Mouse (Mus musculus): ENCODE measurements around the gene Akap6.

The Akap6 gene

DNA sequence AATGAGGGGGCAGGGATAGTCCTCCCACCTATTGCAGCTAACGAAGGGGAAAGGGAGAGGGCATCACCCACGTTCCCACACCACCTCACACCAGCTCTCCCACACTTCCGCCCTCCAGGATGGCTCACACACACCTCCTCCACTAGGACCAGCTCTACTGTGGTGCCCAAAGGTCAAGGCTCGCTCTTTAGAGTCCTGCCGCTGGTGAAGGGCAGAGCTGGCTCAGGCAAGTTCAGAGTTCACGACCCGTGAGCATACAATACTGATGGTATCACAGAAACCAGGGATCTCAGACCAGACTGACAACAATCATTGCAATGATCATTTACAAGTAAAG lies 149.3 kb downstream of the Akap6 start:
- no peak for DNase-seq (ENCODE audit: low spot score)

DNA sequence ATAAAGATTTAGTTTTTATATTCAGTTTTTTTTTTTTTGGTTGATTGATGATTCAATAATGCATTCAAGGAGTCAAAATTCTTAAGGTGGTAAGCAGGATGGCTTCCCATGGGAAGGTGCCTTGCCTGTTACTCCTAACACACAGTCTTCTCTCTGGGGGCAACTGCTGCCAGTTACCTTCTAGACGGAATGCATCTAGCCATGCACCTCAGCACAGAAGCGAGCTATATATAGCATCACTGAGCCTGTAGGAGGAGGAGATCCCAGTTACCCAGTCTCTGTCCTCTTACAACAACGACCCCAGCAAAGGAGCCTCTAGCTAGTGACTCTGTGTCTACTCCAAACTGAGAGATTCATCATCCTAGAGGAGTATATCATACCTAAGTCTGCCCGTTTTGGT lies 150.1 kb downstream of the Akap6 start:
- no peak for DNase-seq (ENCODE audit: low spot score)

DNA sequence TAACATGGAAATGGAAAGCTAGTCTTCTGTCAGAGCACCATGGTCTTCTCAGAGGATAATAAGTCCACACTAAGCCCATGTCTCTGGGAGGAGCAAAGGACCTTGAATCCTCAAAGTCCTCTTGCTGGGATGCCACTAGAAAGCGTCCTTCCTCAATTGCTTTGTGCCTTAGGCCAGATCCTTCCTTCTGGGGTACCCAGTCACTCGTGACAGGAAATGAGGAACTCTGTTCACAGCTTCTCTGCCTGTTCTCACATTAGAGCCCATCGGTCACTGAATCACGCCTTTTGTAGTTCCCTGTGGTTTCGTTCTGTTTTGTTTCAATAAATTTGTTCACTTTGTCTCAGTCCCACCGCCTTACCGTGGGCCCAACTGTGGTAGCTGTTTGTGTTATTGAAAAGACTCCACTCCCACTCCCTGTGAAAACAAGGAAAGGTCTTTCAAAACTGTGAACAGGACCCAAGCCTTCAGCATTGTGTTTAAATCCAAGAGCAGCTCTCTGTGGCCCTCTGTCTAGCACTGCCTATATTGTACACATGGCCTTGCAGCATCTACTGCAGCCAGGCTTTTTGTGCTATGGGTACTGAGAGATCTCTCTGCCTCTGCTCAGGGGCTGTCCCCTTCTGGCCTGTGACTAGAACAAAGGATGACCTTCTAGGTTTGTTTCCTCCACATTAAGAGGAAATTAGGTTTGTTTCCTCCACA lies 151.3 kb downstream of the Akap6 start:
- no peak for DNase-seq (ENCODE audit: low spot score)

DNA sequence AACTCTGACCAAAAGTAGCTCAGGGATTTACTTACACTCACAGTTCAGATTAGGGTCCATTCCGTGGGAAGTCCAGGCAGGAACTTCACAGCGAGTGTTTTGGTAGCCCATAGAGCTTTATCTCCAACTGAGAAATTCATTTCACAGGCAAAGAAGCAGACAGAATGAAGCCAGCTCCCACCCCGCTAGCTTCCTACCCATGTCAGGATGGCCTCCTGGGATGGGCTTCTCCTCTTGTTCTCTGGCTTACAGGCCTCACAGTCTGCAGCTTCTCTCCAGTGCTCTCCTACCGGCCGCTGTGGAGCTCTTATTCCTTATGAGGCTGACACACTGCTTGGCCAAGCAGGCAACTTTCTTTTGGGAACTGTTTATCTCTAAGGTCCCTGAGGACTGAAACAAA lies 152.0 kb downstream of the Akap6 start:
- no peak for DNase-seq (ENCODE audit: low spot score)

DNA sequence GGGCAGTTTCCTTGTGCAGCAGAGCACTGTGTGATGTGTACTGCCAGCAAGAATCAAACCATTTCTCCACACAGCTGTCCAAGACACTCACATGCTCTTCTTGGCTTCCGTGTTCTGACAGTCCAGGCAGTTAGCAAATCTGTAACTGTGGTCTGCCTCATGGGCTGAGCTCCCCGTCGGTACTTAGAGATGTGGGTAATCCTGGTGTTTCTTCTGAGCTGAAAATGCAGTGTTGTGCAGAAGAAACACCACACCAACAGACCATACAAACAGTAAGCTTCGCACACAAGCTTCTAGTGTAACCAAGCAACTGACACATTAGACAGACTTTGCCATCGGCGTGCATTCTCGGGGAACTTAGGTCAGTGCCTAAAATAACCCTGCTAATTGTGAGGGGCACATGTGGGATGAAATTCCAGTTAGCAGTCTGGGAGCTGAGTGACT lies 155.1 kb downstream of the Akap6 start:
- DNase-seq (ENCODE audit: low spot score), result no peak

DNA sequence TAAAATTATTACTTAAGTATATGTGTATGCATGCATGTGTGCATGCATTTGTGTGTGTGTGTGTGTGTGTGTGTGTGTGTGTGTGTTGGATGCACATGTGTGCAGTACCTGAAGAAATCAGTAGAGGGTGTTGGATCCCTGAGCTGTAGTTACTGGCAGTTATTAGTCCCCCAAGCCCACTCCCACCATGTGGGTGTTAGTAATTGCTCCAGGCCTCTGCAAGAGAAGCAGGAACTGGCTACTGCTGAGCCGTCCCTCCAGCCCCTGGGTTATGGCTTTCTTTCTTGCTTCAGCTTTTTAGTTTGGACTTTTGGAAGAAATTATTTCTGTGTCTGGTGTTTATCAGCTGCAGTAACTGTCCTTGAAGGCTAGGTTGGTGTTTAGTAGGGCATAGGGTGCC lies 156.9 kb downstream of the Akap6 start:
- no peak for DNase-seq (ENCODE audit: low spot score)

DNA sequence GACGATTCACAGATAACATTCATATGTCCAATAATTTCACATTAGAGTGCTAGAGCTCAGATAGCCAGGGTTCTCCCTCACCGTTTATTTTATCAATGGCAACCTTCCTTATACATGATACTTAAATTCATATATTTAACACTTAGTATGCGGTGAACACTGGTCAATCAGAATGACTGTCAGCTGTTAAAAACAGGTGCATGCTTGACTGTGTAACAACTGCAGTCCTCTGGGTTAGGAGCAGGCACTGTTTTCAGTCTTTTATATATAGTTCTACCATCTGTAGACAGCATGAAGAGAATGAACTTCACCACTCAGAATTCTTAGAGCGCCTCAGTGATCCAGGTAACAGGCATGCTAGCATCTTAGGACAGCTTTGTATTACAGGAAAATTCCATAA lies 158.1 kb downstream of the Akap6 start:
- DNase-seq (ENCODE audit: low spot score), result no peak

DNA sequence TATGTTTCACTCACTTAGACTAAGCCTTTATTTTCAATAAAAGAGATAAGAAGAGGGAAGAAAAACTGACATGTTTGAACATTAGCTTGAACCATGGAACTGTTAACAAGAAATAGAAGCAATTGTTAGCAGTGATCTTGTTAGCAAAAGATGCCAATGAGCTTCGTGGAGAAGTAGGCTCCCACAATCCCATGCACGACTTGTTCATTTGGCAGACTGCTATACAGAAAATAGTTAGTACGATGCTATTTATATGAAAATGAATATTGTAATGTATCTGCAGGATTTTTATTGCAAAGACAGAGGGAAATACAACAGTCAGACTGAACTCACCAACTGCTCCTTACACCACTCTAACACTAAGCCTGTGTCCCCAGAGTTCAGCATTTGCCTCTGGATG lies 162.7 kb downstream of the Akap6 start:
- no peak for DNase-seq (ENCODE audit: low spot score)

DNA sequence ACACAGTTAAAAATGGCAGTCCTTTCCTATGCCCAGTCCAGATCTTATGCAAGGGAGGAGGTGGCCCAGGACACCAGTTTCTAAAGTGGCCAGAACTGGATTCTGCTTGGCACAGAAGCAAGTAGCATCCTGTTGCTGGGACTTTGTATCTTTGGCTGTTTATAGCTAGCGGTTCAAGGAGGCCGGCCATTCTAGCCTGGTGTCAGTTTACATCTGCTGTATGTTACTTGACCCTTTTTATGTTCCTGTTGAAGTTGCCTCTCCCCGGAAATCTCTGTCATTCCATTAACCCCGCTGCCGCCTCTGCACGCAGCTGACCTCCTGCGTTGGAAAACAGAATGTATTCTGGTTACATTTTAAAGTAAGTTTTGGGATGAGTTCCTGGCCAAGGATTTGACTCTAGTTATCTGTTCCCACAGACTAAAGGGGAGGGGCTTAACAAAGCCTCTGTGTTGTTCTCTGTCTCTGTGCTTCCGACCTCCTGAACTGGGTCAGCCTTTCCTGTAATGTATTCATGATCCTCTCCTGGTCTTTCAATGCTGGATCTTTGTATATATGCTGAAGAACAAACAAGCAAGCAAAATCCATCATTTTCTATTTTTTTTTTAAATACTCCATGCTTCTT lies 168.9 kb downstream of the Akap6 start:
- no peak for DNase-seq (ENCODE audit: low spot score)

DNA sequence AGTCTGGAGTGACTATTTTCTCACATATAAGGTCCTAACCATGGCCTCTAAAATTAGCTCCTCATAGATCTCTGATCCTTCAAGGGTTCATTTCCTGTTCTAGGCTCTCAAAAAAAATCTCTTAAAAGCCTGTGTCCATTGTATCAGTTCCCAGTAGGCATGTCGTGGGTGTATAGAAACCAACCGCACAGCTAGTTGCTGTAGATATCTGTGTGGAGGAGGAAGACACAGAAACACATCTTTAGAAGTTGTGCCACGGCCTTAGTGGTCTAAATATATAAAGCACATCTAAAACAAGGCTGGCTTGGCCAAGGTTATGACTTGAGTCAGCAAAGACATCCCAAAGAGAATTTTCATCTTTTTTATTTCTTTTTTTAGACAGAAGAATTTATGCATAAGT lies 172.4 kb downstream of the Akap6 start:
- no peak for DNase-seq (ENCODE audit: low spot score)

DNA sequence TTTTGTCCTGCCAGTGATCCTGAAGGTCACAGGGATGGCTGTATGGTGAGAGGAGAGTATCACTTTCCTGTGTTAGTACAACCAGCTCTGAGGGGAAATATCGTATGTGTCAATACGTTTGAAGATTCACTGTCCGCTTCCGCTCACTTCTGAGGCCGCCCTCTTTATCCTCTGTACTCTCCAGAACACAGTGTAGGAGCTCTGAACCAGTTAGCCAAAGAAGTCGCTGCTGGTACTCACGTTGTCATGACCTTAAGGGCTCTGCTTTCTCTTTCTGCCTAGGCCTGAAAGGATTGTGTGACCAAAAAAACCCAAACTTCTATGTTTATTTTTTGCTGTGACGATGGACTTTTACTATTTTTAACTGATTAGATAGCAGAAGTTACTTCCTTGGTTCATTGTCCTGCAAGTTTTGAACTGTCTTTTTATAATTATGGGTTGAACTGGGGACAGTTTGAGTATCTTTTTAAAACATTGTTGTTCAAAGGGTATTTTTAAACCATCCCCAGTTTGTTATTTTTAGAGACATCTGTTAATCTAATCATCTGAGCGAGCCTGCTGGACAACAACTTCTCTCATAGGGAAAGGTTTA lies 175.2 kb downstream of the Akap6 start:
- no peak for DNase-seq (ENCODE audit: low spot score)

DNA sequence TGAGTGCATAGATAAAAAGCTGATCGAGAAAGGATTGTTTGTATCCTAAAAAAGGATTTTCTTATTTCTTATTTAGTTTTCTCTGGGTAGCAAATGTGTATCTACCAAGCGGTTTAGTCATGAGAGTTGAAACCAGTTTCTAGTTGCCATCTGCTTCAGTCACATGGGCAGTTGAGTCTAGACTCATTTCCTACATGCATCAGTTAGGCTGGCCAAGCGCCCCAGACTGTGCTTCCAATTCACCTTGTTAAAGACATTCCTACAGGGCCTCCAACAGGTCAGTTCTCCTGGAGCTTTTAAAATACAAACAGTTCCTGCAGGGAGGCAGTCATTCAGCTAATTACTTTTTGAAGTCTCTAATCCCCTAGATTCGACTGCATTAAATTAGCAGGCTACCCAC lies 176.9 kb downstream of the Akap6 start:
- DNase-seq (ENCODE audit: low spot score), result no peak

DNA sequence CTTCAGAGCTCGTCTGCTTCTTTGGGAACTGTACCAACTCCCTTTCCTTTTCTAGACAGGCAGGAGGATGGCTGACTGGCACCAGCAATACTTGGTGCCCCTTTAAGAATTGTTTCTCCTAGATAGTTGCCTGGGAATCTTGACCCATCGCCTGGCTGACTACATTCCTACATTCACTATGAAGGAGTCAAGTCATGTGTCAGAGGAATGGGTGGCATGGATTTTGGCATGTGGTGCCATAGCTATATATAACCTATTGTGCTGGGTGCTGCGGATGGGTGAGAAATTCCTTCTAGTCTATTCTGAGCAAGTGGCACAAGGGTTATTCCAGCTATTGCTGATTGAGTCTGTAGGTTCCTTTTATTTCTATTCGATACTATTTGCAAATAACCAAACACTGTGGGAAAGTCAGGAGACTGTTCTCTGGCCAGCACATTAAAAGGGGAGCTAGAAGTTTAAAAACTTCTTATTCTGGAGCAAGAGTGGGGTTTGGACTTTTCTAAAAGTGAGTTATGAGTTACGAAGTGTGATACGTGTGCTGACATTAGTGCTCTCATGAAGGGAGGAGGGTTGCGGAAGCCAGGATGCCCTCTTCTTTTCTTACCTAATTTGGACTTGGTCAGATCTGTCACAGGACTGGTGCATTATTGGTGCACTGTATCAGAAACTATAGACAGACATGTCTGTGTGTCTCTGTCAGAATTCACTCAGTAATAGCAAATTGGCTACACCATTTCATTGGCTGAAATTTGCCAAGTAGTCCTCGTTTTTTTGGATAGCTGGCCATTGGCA lies 178.0 kb downstream of the Akap6 start:
- no peak for DNase-seq (ENCODE audit: low spot score)

DNA sequence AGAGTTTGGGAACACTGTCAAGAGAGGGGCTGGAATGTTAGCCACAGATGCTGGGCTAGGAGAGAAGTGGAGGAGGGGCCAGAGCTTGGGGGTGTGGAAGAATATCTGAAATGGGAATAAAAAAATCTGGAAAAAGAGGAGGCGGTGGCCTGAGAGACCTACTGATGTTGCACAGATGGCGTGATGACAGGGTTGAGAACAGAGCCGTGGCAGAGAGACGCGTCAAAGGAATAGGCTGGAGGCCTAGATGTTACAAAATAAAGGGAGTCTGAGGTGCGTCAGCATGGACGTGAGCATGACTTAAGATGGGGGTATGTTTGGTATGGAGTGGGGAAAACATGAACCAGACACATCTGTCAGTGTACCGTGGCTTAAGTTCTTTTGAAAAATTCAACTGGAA lies 180.1 kb downstream of the Akap6 start:
- DNase-seq (ENCODE audit: low spot score), result no peak

DNA sequence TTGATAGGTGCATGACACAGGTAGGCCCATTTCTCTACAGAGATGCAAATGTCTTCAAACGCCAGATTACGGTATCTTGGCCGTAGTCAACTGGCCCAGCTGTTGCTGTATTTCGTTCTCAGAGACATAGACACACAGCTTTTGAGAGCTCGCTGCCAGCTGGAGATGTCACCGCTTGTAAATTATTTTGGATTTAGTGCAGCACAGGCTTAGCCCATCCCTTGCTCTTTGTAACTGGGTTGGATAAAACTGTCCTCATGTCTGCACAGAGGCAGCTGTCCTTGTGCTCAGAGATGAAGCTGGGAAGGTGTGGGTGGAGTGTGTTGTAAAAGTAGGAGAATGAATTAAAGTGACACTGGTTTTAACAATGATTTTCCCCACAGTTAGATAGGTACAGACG lies 193.3 kb downstream of the Akap6 start:
- DNase-seq (ENCODE audit: low spot score), result no peak

DNA sequence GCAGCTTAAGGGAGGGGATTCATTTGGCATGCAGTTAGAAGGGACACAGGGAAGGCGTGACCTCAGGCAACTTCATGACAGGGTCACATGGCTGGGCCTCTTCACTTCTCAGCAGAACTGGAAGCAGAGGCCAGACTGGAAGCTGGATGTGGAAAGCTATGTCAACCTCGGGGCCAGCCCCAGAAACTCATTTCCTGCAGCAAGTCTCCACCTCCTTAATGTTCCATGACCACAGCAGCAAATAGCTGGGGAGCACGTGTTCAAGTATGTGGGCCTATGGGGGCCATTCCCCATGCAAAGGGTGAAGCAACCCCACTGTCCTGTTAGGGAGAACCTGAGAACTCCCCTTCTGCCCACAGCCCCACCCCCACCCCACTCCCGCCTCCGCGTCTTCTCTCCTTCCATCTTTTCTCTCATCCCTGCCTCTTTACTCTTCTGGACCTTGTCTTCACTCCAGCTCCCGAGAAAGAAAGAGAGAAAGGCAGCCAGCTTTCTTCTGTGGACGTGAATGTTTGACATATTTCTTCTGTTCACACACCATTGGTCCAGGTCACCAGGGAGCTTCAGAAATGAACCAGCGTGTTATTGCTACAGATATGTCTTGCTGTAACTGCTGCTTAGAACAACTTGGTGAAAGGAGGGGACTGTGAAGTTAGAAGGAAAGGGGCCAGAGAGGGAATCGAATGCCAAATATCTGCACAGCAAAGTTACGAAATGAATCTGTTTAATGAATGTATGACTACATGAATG lies 194.6 kb downstream of the Akap6 start:
- no peak for DNase-seq (ENCODE audit: low spot score)

DNA sequence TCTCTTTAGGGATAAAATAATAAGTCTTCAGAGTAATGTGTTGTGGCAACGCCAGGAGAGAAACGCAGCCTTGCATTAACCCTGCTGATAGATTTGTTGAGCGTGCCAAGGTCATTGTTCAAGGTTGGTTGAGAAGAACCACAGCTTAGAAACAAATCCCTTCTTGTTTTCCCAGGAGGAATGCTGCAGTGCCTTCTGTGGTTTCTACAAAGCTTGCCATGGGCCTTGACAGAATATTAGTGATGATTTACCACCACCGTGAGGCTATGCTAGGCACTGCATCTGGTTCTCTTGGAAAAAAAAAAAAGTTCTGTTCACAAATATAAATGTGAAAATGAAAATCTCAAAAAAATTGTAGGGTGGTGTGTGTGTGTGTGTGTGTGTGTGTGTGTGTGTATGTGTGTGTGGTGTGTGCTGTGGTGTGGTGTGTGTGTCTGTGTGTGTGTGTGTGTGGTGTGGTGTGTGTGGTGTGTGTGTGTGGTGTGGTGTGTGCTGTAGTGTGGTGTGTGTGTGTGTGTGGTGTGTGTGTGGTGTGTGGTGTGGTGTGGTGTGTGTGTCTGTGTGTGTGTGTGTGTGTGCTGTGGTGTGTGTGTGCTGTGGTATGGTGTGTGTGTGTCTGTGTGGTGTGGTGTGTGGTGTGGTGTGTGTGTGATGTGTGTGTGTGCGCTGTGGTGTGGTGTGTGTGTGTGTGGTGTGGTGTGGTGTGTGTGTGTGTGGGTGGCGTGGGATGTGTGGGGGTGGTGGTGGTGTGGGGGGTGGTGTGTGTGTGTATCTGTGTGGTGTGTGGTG lies 196.7 kb downstream of the Akap6 start:
- peak; percentile 65 for DNase-seq (ENCODE audit: low spot score)

DNA sequence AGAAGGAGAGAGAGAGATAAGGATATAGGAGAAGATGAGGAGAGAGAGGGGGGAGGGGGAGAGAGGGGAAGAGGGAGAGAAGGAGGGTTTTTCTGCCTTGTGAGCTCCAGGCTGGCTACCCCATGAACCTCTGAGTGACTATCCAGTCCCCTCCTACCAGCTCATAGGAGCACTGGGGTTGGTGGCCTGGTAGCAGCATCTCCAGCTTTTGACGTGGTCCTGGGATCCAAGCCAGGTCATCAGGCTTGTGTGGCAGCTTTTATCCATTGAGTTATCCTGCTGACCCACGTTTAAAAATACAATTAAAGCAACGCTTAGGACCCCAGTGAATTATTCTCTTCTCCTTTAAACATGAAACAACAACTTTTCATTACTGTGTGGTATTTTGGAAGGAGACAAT lies 197.6 kb downstream of the Akap6 start:
- DNase-seq (ENCODE audit: low spot score), result no peak

DNA sequence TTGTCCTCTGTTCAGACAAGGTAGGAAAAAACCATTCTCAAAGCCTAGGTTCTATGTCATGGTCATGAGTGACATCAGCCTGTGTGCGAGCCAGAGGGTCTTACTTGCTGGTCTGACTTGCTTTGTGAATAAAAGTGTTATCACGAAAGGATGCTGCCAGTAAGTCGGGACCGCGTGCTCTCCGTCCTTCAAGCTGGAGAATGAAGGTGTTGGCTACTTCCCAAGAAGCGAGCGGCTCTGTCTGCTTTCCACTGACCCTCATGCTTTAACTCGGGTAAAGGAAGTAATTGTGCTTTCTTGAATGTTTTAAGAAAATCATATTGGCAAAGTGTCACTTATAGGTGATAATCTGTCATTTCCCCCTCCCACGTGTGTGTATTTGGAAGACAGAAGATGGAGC lies 198.9 kb downstream of the Akap6 start:
- no peak for DNase-seq (ENCODE audit: low spot score)

DNA sequence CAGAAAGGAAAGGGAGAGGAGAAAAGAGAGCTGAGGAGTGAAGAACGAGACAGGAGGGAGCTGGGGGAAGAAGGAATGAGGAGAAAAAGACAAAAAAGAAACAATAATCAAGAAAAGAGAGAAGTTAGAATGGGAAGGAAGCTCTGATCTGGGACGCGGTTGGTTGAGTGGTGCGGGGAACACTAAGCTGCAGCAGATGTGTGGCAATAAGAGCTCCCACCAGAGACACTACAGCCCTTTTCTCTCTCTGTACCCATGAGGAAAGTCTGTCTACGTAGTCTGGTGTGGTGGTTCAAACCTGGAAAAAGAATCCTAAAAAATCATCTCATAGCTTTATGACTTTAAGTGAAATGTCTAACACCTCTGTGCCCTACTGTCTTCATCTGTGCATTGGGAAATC lies 204.9 kb downstream of the Akap6 start:
- DNase-seq (ENCODE audit: low spot score), result no peak

DNA sequence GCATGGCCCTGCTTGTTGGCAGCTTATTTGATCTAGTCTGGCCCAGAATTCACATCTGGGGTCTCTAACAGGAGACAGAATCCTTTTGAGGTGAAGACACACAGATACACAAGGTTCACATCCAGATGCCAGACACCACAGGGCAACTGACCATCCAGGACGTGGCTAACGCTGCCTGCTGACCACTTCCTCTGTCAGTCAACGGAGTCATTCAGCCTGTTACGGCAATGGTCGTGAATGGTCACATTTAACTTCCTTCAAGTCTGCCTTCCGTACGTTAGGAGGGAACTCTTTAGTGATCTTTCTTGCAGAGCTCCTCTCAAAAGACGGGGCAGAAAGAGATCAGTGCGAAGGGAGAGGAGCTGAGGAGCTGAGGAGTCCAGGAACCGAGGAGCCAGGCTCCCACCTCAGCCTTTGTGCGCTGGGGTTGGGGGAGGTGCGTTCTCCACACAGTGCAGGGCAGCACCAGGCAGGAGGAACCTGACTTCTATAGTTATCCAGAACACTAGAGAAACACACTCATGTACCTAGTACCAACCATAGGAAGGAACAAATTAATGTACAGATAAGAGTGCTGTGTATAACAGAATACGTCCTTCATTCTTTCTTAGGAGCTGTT lies 209.4 kb downstream of the Akap6 start:
- DNase-seq (ENCODE audit: low spot score), result no peak
